Mouse (Mus musculus) kidney, postnatal 36 days (tissue): ENCODE measurements around the gene Prr22.
A peak's percentile ranks its signal among the peaks of the same experiment; 100 is the strongest.

Experiments
- DNase-seq, 2 experiments: peaks; one replicate each; pipeline ENCODE4 v3.0.0; 2021 to 2022; ENCODE audit warnings: mixed read lengths in 2 of 2

Gene Prr22

DNA sequence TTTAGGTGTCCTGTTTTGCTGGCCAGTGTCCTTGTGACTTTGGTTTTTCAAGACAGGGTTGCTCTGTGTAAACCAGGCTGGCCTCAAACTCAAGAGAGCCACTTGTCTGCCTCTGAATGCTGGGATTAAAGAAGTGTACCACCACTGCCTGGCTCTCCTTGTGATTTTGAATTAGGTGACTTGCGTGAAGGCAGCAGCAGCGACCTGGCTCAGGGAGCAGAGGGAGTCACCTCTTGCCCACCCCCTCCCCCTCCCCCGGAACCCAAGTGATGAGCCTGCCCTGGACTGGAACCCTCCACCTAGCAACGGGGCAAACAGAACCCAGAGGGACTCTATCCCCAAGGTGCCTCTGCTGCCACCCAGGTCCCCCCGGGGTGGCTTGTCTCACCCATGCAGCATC is at the start of gene Prr22:
Gene Prr22 (plus strand): TSS at position 301 of the 400 bp plus-strand sequence.
- no peak for DNase-seq

DNA sequence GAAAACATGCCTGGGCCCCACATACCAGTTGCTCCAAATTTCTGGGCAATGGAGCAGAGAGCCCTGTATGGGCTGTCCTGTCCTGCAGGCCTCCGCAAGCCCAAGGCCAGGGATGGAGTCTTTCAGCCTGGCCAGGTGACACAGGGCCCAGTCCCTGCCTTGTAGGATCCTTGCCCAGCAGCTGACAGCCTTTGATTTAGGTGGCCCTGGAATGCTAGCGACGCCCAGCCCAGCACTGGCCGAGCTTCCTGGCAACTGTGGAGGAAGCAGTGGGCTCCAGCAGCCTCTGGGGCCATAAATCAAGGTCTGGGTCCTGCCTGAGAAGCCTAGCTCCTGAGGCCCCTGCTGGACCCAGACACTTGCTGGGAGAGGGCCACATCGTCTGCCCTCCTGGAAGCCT is 47.6 kb upstream of the Prr22 start:
- DNase-seq, result peak; percentile 69 to 70

DNA sequence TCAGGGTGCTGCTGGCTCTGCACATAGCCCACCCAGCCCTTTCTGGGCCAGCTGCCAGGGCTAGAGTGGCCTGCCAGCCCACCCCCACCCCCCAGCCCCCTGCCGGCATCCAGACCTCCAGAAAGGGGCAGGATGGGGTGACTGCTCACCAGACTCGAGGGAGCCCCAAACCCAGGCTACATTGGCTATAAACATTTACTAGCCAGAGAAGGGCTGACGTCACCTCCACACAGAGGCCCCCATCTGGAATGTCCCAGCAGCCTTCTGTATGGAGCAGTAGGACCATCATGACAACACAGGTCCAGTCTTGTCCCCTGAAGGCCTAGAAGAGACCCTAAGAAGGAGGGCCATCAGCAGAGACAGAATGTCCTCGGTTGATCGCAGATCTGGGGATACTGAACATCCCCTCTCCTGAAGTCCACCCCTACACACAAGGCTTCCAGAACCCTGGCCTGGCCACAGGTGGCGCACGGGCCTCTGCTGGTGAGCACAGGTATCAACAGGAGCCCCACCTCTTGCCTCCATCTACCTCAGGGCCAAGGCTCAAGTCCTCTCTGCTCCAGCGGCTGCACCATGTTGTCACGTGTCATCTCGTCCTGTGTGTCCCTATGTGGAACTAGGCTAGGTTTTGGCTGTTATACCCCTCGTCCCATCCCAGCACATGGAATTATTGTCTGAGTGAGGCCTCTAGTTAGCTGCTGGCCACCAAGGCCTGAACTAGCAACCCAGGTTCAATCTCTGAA is 46.5 kb upstream of the Prr22 start:
- DNase-seq, result peak in 1 of 2 experiments; percentile 38

DNA sequence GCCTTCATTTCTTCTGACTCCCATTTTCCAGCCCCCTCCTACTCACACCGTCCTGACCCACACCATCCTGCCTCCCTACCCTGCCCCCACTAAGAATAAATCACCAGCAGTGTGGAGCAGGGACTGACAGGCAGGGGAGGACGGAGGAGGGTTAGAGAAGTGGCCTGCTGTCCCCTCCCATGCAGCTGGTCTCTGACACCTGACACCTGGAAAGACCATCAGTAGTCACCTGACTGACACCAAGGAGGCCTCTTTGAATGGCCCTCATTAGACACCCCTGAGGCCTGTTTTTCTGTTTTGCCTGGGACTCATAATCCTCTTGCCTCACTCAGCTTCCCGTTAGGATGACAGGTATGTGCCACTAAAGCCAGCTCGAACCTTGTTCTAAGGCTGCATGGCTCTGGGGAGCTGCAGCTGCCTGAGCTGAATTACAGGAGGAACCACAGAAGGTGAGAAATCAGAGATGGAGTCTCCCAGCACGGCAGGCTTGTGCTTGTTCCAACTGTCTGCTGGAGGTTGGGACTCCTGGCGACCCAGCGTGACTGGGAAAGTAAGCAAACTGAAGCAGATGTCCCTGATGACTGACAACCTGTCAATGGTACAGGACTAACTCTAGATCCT is 42.9 kb upstream of the Prr22 start:
- no peak for DNase-seq

DNA sequence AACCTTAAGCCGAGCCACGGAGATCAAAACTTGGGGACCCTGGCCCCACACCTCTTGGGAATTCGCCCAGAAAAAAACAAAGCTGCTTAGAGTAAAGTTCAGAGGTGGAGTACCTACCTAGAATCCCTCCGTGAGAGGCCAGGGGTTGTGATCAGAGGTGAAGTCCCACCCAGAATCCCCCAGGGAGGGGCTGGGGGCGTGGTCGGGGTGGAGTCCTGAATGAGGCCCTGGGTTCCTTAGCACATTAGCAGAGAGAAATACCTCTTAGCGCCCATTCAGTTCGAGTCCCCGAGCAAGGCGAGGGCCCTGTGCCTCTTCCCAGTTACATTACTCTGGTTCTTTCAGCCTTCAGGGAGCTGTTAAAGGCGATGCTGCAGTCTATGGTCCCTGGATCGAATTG is 42.4 kb upstream of the Prr22 start:
- DNase-seq, result peak; percentile 8 to 55

DNA sequence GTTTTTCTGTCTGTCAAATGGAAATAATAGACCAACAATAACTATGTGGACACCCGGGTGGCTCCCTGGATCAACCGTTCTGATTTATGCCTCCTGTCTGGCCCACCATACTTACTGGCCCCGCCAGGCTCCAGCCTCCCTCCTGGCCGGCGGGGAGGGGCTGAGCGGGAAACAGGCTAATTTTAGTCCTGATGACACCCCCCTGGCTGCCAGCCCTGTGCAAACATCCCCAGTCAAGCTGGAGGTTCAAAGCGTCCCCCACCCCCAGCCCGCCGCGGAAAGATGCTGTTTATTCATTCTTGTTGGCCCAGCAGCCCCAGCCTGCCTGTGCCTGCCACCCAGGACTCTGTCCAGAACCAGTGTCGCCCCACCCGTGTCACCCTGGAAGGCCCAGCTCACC is 41.9 kb upstream of the Prr22 start:
- peak; percentile 32 to 50 for DNase-seq

DNA sequence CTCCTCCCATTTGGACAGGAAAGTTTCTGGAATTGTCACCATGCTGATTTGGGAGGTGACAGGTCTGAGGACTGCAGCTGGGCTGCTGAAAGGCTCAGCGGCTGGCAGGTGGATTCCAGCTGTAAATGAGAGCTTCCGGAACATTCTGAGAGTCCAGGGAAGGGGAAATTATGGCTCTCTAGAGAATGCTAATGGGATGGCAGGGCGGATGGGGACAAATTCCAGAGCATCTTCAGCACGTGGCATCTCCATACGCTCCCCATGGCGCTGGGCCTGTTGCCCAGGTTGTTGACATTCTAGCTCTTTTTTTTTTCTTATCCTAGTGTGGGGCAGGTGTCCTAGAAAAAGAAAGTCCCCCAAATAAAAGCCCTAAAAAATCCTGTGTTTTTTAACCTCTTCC is 40.9 kb upstream of the Prr22 start:
- peak; percentile 32 to 41 for DNase-seq

DNA sequence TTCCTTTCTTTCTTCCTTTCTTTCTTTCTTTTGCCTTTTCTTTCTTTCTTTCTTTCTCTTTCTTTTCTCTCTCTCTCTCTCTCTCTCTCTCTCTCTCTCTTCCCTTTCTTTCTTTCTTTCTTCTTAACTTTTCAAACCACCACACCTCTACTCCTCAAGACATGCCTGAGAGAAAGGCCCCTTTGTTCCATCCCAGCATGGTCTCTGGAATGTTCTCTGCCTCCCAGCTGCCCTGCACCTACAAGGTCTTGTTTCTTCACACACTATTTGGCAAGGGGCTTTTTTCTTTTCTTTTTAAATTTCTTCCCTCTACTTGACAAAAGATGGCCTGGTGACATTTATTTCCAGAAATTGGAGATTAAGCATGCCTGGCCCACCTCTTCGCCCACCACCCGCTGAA is 40.4 kb upstream of the Prr22 start:
- no peak for DNase-seq

DNA sequence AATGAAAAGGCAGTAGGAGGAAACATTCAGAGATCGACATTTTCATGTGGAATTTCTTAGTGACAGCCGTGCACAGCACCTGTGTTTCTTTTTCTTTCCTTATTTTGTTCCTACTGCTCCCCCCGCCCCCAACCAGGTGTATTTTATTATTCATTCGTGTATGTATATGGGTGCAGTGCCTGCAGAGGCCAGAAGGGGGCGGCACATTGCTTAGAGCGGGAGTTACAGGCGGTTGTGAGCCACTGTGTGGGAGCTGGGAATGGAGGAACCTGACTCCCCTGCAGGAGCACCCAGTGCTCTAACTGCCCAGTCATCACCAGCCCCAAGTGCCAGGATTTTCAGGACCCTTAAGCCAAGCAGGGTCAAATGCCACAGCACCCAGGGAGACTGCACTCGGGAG is 33.5 kb upstream of the Prr22 start:
- DNase-seq, result no peak

DNA sequence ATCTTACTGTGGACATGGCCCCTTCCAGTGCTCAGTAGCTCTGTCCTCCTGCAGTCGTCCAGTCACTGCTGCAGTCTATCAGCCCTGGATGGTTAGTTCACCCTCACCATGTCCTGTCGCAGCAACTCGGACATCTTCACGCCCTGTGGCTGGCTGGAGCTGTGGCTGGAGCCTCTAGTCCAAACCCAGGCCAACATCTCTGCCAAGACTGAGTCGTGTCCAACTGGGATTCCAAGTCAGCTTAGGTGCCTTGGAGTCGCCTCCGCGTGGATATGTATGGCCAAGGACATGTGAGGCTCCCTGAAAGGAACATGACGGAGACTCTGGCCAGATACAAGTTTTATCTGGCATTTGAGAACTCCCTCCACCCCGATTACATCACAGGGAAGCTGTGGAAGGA is 31.8 kb upstream of the Prr22 start:
- no peak for DNase-seq

DNA sequence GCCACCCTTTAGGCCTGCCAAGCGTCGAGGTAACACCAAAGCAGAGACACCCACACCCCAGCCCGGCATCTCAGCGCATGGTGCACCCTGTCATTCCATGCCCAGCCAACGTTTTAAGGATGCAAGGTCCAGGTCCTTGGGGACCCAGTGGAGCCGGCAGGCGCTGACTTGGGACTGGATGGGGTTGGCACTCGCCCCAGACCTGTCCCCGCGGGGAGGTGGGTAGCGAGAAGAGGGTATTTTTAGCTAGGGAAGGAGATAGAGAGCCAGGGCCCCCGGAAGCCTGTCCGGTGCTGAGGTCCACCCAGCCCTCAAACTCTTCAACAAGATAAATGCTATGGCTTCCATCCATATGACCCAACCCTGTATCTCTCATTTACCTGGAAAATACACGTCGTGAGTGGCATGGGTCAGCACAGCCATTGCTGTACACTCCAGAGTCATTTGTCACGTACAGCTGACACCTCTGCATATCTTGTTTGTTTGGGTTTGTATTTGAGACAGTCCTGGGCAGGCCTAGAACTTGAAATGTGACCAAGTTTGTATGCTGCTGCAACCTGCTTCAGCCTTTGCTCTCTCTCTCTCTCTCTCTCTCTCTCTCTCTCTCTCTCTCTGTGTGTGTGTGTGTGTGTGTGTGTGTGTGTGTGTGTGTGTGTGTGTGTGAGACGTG is 29.8 kb upstream of the Prr22 start:
- no peak for DNase-seq

DNA sequence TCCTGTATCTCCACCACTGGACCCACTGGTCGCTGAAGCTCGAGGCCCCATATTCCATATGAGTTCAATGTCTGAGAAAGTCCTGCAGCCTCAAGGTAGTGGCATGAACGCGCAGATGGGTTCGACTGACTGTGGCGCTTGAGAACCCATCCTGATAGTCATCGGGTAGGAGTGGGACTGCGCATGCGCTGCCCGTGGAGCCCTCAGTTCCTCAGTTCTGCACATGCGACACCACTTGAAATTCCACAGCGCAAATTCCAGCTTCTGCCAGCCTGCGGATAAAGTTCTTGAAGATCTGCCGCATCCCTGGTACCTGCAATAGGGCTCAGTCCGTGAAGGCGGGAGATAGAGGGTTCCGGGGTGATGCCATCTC is 29.3 kb upstream of the Prr22 start:
- no peak for DNase-seq

DNA sequence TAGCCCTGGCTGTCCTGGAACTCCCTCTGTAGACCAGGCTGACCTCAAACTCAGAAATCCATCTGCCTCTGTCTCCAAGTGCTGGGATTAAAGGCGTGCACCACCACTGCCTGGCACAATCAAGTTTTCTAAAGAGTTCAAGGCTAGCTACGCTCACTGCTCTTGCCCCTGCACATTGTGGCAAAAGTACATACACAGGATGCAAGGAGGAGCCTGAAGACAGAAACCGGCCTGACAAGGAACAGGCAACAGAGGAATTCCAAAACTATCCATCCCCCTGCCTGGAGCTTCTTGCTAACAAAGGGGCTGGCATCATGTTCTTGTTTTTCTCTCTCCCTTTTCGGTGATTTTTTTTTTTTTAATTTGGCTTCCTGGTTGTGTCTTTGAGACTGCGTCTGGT is 25.9 kb upstream of the Prr22 start:
- no peak for DNase-seq

DNA sequence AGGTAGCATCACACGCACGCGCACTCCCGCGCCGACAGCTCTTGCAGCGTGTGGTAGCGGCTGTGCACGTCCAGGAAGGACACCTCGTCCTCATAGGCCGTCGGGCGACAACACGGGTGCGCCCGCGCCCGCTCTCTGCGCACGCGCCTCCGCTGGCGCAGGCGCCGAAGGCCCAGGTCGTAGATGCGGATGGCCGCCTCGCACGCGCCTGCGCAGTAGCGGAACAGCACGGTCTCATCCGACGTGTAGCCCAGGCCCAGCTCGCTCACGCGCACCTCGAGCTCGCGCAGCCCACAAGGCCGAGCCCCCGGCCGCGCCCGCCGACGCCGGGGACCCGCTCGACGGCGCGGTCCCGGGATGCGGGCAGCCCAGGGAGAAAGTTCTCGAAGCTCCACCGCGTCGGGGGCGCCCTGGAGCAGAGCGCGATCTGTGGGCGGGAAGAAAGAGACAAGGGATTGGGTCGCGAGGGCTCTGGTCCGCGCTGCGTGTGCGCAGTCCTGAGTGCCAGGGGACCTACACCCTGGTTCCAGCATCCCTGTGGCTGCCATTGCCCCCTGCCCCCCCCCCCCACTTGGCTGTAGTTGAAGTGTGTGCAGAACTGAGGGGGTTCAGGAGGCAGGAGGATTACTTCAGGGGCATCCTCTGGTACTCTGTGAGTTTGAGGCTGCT is 18.5 kb upstream of the Prr22 start:
- DNase-seq, result peak in 1 of 2 experiments; percentile 70

DNA sequence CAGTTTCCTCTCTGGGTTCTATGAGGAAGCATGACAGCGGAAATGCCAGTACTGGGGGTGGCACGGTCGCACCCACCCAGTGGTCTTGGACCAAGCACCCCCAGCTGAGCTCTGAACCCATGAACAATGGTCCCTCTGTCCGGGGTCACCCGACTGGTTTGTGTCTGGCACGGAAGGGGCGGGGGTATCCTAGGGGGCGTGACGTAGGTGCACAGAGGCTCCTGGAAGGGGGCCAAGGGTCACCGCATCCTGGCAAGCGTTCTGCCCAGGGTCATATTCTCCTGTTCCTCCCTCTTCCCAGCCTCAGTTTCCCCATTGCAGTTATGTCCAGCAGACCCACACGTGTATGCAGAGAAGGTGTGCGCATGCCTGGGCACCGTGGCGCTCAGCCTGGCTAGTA is 16.6 kb upstream of the Prr22 start:
- DNase-seq, result peak in 1 of 2 experiments; percentile 33

DNA sequence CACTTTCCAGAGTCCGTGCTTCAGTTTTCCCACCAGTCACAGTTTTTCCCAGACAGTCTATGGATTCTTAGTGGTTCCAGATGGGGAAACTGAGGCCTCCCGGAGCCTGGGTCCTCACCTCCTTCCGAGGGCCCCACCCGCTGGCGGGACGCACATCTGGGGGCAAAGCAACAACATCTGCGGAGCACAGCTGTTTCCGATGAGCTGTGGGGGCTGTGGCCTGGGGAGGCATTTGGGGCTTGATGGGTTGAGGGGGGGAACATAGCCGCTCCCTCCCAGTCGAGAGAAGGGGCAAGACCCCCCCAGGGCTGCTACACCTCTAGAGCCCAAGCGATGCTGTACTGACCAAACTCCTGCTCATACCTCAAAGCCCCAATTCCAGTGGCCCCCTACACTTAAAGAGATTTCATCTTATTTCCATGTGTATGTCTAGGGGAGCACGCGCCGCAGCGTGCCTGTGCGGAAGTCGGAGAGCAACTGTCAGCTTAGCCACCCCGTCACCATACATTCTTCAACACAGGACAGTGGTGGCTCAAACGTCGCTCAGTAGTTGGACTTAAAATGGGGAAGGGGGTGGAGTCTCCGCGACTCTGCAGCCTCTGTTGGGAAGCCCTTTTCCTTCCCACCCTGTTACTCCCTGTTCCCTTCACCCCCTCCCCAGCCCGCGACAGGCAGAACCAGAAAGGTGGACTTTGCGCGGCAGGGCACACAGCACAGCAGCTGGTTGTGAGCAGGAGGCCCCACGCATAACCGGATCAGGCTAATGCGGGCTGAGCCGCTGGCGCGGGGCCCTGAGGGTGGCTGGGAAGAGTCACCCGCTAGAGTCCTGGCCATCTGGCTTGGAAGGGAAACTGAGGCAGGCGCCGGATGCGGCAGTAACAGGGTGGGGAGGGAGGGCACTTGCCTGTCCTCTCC is 15.5 kb upstream of the Prr22 start:
- DNase-seq, result peak; percentile 33 to 67

DNA sequence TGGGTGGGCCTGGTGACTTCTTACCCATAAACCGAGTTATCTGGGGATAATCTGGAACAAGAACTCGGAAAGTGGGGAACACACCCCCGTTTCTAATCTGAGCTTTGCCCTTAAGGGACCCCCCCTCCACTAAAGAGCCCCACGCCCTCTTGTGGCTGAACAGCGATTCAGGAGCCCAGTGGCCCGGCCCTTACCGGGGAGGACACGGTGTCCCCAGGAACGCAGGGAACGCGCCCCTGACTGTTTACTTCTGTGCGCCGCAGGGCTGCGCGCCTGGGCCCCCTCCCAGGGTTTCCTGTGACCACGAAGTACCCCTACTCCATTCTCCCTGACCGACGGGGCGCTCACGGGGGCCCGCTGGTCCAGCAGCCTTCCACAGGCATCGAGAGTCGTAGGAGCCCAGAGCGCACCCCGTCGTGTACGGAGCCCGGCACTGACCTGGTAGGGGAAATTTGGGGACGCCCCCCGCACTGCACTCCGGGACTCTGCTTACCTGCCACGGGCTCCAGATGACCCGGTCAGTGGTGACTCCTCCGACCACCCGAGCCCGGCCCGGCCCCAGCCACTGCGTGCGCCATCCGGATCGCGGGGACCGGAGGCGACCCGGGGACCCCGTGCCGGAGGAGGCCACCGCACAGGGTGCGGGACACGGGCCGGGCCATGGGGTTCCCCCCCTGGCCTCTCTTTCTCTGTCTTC is 13.2 kb upstream of the Prr22 start:
- DNase-seq, result peak; percentile 40 to 70

DNA sequence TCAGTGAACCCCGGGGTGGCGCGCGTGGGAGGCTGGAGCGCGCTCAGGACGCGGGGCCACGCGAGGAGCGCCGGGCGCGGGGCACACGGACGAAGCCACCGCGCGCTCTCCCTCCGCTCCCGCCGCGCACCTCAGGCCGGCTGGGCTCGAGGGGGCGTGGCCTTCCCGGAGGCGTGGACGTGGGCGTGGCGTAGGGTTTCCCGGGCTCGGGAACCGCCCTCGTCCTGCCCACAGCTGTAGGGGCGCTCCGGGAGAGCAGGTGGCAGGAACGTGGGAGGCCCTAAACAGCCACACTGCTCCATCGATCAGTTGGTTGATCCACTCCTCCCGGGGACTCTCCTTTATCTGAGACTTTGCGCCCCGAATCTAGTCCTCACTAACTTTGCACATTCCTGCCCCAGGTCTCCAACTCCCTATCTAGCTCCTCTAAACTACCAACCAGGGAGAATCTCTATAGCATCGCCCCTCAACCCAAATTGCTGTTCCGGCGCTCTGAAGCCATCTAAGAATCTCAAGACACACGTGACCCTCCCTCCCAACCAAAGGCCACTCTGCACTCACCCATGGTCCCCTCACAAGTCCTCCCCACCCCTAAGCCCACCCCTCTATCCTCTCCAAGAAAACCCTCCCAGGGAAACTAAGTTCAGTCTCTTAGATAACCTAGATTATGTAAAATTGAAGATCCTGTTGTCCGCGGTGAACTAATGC is 12.5 kb upstream of the Prr22 start, which contains the start of gene Nrtn:
Gene Nrtn (minus strand): TSS at position 115 of the 708 bp plus-strand sequence.
- DNase-seq, result peak; percentile 93 to 97

DNA sequence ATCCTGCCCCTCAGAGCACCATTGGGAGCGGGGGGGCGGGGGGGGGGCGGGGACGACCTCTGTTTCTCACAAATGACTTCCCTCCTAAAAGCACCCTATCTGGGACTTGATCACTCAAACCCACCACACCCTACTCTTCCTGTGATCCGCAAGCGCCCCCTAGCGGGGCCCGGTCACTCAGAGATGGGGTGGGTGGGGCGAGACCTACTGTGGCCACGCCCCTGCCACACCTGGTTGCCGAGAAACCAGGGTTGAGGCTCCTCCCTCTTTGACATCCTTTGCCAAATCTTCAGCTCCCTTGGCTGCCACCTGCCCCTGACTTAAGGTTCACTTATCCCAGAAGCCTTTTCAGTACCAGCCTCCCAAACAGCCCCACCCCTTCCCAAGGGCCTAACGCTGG is 11.9 kb upstream of the Prr22 start:
- peak; percentile 76 to 92 for DNase-seq

DNA sequence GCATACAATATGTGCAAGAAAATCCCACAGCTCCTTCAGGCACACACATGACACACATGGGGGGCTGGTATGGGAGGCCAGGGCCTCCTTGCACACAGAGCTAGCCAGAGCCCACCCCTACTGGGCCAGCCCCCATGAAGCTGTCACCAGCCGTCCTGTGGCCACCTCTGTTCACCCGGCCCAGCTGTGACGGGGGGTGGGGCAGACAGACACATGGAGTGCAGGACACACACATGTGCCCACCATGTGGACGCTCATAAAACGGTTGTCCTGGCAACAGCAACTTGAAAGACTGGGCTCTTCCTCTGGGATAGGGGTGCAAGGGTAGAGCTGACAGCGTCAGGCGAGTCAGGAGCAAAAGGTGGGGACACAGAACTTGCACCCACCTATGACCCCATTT is 10.8 kb upstream of the Prr22 start:
- DNase-seq, result no peak

DNA sequence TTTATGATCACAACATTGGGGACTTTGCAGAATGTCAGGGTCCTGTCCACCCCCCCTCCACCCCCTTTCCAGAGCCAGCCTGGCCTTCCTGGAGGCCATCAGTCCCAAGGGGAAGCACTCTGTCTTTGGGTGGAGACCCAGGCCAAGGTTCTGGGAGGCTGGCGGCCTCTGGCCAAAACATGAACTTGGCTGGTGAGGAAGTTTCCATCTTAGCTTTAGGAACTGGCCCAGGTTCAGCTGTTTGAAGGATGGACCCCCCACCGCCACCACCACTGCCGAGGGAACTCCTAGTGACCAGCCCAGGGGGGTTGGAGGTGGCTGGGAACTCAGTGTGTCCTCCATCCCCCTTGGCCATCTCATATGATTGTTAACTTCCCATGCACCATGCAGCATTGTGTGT is 9.0 kb upstream of the Prr22 start:
- no peak for DNase-seq
